Mouse (Mus musculus): ENCODE measurements around the gene Dnajb3. TPM values are rescaled to one million over a fixed set of nuclear protein-coding genes. Genes with fewer than 3 reads are reported as not detected.
"Not testable (repeated sequence)": the region's sequence is repeated elsewhere in the genome, so short reads cannot be mapped to it uniquely, and the experiment has no call there.

Gene Dnajb3
- polyA plus RNA-seq, 1 experiment = 1.3 TPM

GRCm38 (mm10) chr1:88223591-88223990, 18.0 kb upstream of the Dnajb3 start:
- Histone ChIP-seq H3K36me3 (ENCODE audit: control insufficient read depth, insufficient read depth, low read length) (no peaks in the 10 kb centered on the region), H3K4me3 (ENCODE audit: extremely low read depth, insufficient read depth, insufficient read length) (no peak overlapping the region), H3K27me3 (ENCODE audit: control insufficient read depth, insufficient read depth, low read length) (no peaks in the 10 kb centered on the region), H3K27ac (ENCODE audit: insufficient read depth, low read length) (no peak overlapping the region), H3K4me1 (ENCODE audit: control insufficient read depth, insufficient read depth, insufficient read length) (no peaks in the 10 kb centered on the region)
- WGBS = 58% methylated on average over 1 of the region's 1 CpGs
- no peak for TF ChIP-seq POLR2A (IDR thresholded peaks at IDR 0.05; ENCODE audit: low read depth, low read length)
- TF ChIP-seq CTCF (IDR thresholded peaks at IDR 0.05; ENCODE audit: extremely low read depth, insufficient read depth, insufficient read length, insufficient replicate concordance) = no peak
- no peak for DNase-seq (ENCODE audit: low read depth in 1 of 2, low spot score in 2 of 2)

DNA sequence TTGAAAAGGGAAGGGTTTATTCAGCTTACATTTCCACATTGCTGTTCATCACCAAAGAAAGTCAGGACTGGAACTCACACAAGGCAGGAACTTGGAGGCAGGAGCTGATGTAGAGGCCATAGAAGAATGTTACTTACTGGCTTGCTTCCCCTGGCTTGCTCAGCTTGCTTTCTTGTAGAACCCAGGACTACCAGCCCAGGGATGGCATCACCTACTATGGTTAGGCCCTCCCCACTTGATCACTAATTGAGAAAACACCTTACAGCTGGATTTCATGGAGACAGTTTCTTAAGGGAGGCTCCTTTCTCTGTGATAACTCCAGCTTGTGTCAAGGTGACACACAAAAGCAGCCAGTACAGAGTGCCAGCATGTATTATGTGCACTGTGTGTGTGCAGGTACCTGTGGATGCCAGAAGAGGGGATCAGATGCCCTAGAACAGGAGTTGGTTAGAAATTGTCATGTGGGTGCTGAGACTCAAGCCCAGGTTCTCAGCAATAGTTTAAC, 17.5 kb upstream of the Dnajb3 start:
- not testable (repeated sequence) for H3K27me3 ChIP-seq (ENCODE audit: control insufficient read depth, insufficient read depth, low read length)

GRCm38 (mm10) chr1:88222216-88222615, 16.6 kb upstream of the Dnajb3 start:
- DNase-seq (ENCODE audit: low read depth in 1 of 2, low spot score in 2 of 2) = no peak
- TF ChIP-seq CTCF (IDR thresholded peaks at IDR 0.05; ENCODE audit: extremely low read depth, insufficient read depth, insufficient read length, insufficient replicate concordance) (no peak), POLR2A (IDR thresholded peaks at IDR 0.05; ENCODE audit: low read depth, low read length) (no peak)
- Histone ChIP-seq H3K36me3 (ENCODE audit: control insufficient read depth, insufficient read depth, low read length) (no peaks in the 10 kb centered on the region), H3K4me3 (ENCODE audit: extremely low read depth, insufficient read depth, insufficient read length) (no peak overlapping the region), H3K27me3 (ENCODE audit: control insufficient read depth, insufficient read depth, low read length) (no peaks in the 10 kb centered on the region), H3K27ac (ENCODE audit: insufficient read depth, low read length) (no peak overlapping the region), H3K4me1 (ENCODE audit: control insufficient read depth, insufficient read depth, insufficient read length) (no peaks in the 10 kb centered on the region)
- 53% methylated on average over 2 of the region's 2 CpGs for WGBS

More for the DNA sequence above, 17.5 kb upstream of the Dnajb3 start:
- H3K27ac ChIP-seq (ENCODE audit: insufficient read depth, low read length); DNase-seq (ENCODE audit: low read depth in 1 of 2, low spot score in 2 of 2); H3K4me3 ChIP-seq (ENCODE audit: extremely low read depth, insufficient read depth, insufficient read length); H3K4me1 ChIP-seq (ENCODE audit: control insufficient read depth, insufficient read depth, insufficient read length); H3K36me3 ChIP-seq (ENCODE audit: control insufficient read depth, insufficient read depth, low read length): not testable (repeated sequence)

DNA sequence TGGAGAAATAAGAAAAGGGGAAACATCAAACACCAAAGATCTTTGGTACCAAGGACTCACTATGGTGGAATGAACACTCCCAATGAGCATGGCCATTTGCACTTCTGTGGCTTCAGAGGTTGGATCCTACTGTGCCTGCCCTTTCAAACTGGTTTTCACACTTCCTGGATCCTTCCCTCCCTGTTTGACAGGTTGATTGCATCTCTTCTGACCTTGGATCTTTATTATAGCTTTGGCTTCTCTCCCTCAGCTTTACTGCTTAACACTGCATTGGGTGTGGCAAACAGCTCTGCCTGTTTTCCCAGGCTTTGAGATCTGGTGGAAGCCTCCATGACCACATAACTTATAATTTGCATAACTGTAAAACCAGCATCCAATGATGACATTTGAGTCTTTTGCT, 14.8 kb upstream of the Dnajb3 start:
- H3K36me3 ChIP-seq (ENCODE audit: control insufficient read depth, insufficient read depth, low read length) = no peaks in the 10 kb centered on the region
- no peak for DNase-seq (ENCODE audit: low read depth in 1 of 2, low spot score in 2 of 2)
- TF ChIP-seq POLR2A (IDR thresholded peaks at IDR 0.05; ENCODE audit: low read depth, low read length) = no peak
- H3K4me1 ChIP-seq (ENCODE audit: control insufficient read depth, insufficient read depth, insufficient read length) = no peaks in the 10 kb centered on the region
- no peak overlapping the region for H3K4me3 ChIP-seq (ENCODE audit: extremely low read depth, insufficient read depth, insufficient read length)
- no peaks in the 10 kb centered on the region for H3K27me3 ChIP-seq (ENCODE audit: control insufficient read depth, insufficient read depth, low read length)
- no peak overlapping the region for H3K27ac ChIP-seq (ENCODE audit: insufficient read depth, low read length)

- H3K36me3 ChIP-seq (ENCODE audit: control insufficient read depth, insufficient read depth, low read length) = no peaks in the 10 kb centered on the region
- no peak overlapping the region for H3K4me3 ChIP-seq (ENCODE audit: extremely low read depth, insufficient read depth, insufficient read length)
- TF ChIP-seq CTCF (IDR thresholded peaks at IDR 0.05; ENCODE audit: extremely low read depth, insufficient read depth, insufficient read length, insufficient replicate concordance) (no peak), POLR2A (IDR thresholded peaks at IDR 0.05; ENCODE audit: low read depth, low read length) (no peak)
- DNase-seq (ENCODE audit: low read depth in 1 of 2, low spot score in 2 of 2) = no peak
- no peaks in the 10 kb centered on the region for H3K4me1 ChIP-seq (ENCODE audit: control insufficient read depth, insufficient read depth, insufficient read length)
- no peak overlapping the region for H3K27ac ChIP-seq (ENCODE audit: insufficient read depth, low read length)
- 16% methylated on average over 1 of the region's 1 CpGs for WGBS
- no peaks in the 10 kb centered on the region for H3K27me3 ChIP-seq (ENCODE audit: control insufficient read depth, insufficient read depth, low read length)
Observed at GRCm38 (mm10) chr1:88219054-88219453, 13.5 kb upstream of the Dnajb3 start.

- 53% methylated on average over 4 of the region's 4 CpGs for WGBS
- no peak for DNase-seq (ENCODE audit: low read depth in 1 of 2, low spot score in 2 of 2)
- Histone ChIP-seq H3K27ac (ENCODE audit: insufficient read depth, low read length) (no peak overlapping the region), H3K4me1 (ENCODE audit: control insufficient read depth, insufficient read depth, insufficient read length) (no peaks in the 10 kb centered on the region), H3K4me3 (ENCODE audit: extremely low read depth, insufficient read depth, insufficient read length) (no peak overlapping the region), H3K36me3 (ENCODE audit: control insufficient read depth, insufficient read depth, low read length) (no peaks in the 10 kb centered on the region), H3K27me3 (ENCODE audit: control insufficient read depth, insufficient read depth, low read length) (no peaks in the 10 kb centered on the region)
- TF ChIP-seq POLR2A (IDR thresholded peaks at IDR 0.05; ENCODE audit: low read depth, low read length) (no peak), CTCF (IDR thresholded peaks at IDR 0.05; ENCODE audit: extremely low read depth, insufficient read depth, insufficient read length, insufficient replicate concordance) (no peak)
Observed at GRCm38 (mm10) chr1:88218591-88218990, 13.0 kb upstream of the Dnajb3 start.

- TF ChIP-seq CTCF (IDR thresholded peaks at IDR 0.05; ENCODE audit: extremely low read depth, insufficient read depth, insufficient read length, insufficient replicate concordance) (no peak), POLR2A (IDR thresholded peaks at IDR 0.05; ENCODE audit: low read depth, low read length) (no peak)
- Histone ChIP-seq H3K27me3 (ENCODE audit: control insufficient read depth, insufficient read depth, low read length) (no peaks in the 10 kb centered on the region), H3K4me1 (ENCODE audit: control insufficient read depth, insufficient read depth, insufficient read length) (no peaks in the 10 kb centered on the region), H3K36me3 (ENCODE audit: control insufficient read depth, insufficient read depth, low read length) (no peaks in the 10 kb centered on the region), H3K4me3 (ENCODE audit: extremely low read depth, insufficient read depth, insufficient read length) (no peak overlapping the region), H3K27ac (ENCODE audit: insufficient read depth, low read length) (no peak overlapping the region)
- 74% methylated on average over 9 of the region's 9 CpGs for WGBS
- DNase-seq (ENCODE audit: low read depth in 1 of 2, low spot score in 2 of 2) = no peak
Observed at GRCm38 (mm10) chr1:88218051-88218450, 12.5 kb upstream of the Dnajb3 start.

Data from spleen, adult 2 months (tissue).